Mouse (Mus musculus) lung, postnatal 4 days (tissue): ENCODE results near the gene Prkrip1.
A peak's percentile ranks its signal among the peaks of the same experiment; 100 is the strongest.

Source experiments
- DNase-seq, 2 experiments: peaks; one replicate each; pipeline ENCODE4 v3.0.0; 2021

The Prkrip1 gene

GRCm38 (mm10) chr5:136211341-136212102, 12.8 kb upstream of the Prkrip1 start:
- peak in 1 of 2 experiments; percentile 35 for DNase-seq

GRCm38 (mm10) chr5:136210549-136210948, 11.8 kb upstream of the Prkrip1 start:
- DNase-seq = peak in 1 of 2 experiments; percentile 16

- peak; percentile 60 to 79 for DNase-seq
Measured at GRCm38 (mm10) chr5:136201832-136202231, 3.1 kb upstream of the Prkrip1 start.

GRCm38 (mm10) chr5:136199526-136199925, 763 bp upstream of the Prkrip1 start:
- peak in 1 of 2 experiments; percentile 24 for DNase-seq

GRCm38 (mm10) chr5:136191870-136192269, 6.9 kb downstream of the Prkrip1 start:
- DNase-seq = no peak

- peak; percentile 65 to 80 for DNase-seq
Measured at GRCm38 (mm10) chr5:136186723-136187122, 12.0 kb downstream of the Prkrip1 start.

- DNase-seq = no peak
Measured at GRCm38 (mm10) chr5:136183766-136184165, 15.0 kb downstream of the Prkrip1 start.

- DNase-seq = no peak
Measured at GRCm38 (mm10) chr5:136182830-136183229, 15.9 kb downstream of the Prkrip1 start.

- no peak for DNase-seq
Measured at GRCm38 (mm10) chr5:136182049-136182448, 16.7 kb downstream of the Prkrip1 start.

- no peak for DNase-seq
Measured at GRCm38 (mm10) chr5:136181197-136181596, 17.6 kb downstream of the Prkrip1 start.

- DNase-seq = peak in 1 of 2 experiments; percentile 12
Measured at GRCm38 (mm10) chr5:136179594-136179993, 19.2 kb downstream of the Prkrip1 start.

GRCm38 (mm10) chr5:136173606-136174463, 24.9 kb downstream of the Prkrip1 start:
- peak; percentile 87 to 94 for DNase-seq

- DNase-seq = no peak
Measured at GRCm38 (mm10) chr5:136172939-136173338, 25.8 kb downstream of the Prkrip1 start.

- peak in 1 of 2 experiments; percentile 57 for DNase-seq
Measured at GRCm38 (mm10) chr5:136171363-136172341, 27.1 kb downstream of the Prkrip1 start.

GRCm38 (mm10) chr5:136170512-136171362, 28.0 kb downstream of the Prkrip1 start, which contains the start of gene Orai2:
TSS of gene Orai2 (minus strand) at chr5:136170713.
- DNase-seq = peak; percentile 89 to 91

- DNase-seq = peak; percentile 55 to 64
Measured at GRCm38 (mm10) chr5:136169626-136170511, 28.9 kb downstream of the Prkrip1 start.

GRCm38 (mm10) chr5:136168071-136168470, 30.7 kb downstream of the Prkrip1 start:
- no peak for DNase-seq

- DNase-seq = peak; percentile 26 to 35
Measured at GRCm38 (mm10) chr5:136167296-136167695, 31.5 kb downstream of the Prkrip1 start.

- DNase-seq = no peak
Measured at GRCm38 (mm10) chr5:136165246-136165645, 33.5 kb downstream of the Prkrip1 start.

GRCm38 (mm10) chr5:136163807-136164474, 34.8 kb downstream of the Prkrip1 start:
- DNase-seq = no peak
